Mouse (Mus musculus): Measurements from ENCODE around the gene Slc37a1.

The Slc37a1 gene

DNA sequence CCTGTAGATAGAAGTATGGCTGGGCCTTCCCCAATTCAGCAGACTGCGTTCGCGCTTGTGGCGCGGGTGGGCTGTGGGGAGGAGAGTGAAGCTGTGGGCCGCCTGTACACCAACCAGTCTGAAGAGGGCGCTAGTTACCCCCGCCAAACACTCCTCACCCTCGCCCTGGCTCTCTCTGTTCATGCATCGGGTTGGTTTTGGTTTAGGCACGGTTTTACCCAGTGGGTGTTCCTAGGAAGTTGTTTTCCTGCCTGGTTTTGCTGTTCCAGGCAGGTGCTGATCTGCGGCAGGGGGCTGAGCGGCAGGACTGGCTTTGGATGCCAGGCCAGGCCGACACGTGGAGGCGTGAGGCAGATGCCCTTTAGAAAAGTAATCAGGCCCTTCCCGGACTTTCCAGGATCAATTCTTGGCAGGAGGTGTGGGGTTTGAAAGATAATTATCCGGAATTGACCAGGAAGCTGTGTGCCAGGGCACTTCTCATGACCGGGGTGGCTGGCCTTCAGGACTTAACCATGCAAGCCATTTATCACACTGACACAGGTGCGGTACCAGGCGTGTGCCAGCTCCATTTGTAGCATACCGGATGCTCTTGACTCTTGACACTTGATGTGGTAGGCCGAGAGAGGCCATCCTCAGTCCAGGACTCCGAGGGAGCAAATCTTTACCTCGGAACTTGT, 8.8 kb downstream of the Slc37a1 start:
- no peak for DNase-seq

- peak; percentile 41 for DNase-seq
Measured at GRCm38 (mm10) chr17:31295892-31296781, 9.5 kb downstream of the Slc37a1 start.

DNA sequence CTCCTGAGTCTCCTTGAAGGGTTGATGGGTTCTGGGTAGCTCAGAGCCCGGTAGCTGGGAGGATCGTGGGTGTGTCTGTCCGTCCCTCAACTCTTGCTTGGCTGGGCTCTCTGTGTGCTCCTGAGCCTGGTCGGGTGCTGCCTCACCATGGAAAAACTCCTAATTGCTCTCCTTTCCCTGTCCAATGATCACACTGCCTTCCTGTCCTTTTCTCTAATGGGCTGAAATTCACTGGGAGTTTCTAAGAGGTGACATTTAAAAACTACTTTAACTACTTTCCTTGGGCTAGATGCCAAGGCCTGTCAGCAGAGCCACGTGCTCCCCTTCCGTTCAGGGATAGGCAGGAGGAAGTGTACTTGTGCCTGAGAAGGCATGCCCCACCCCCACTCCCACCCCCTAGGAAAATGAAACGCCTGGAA, 10.9 kb downstream of the Slc37a1 start:
- DNase-seq, result no peak

DNA sequence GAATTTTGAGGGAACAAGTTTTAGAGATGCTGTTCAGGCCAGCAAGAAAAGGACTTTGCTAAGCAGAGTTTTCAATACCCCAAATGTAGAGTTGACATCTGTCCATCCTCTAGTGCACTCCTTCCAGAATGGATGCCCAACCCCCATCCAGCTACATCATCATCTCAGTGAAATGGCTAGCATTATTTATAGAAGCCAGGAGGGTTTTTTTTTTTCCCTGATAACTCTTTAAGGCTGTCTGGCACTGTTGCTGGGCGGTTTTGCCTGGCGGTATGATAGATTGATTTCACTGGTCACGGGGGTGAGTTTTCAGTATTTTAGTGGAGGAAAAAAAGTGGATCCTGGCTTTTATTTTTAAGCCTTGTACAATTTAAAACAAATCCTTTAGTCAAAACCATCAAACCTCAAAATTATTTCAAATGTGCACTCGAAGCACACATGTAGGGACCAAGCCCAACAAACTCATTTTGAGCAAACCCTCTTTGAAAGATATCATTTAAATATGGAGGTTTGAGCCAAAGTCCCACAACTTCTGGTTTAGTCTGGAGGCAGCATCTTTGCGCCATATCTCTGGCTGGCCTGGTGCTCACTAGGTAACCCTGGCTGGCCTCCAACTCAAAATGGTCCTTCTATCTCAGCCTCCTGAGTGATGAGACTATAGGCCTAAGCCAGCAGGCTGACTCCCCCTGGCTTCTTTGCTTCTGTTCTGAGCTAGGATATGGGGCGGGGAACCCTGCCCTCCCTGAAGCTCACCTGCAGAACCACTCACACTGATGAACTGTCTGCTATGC, 12.0 kb downstream of the Slc37a1 start:
- no peak for DNase-seq

GRCm38 (mm10) chr17:31299981-31300380, 13.4 kb downstream of the Slc37a1 start:
- DNase-seq, result no peak

GRCm38 (mm10) chr17:31300736-31301135, 14.1 kb downstream of the Slc37a1 start:
- DNase-seq, result no peak

GRCm38 (mm10) chr17:31303401-31303800, 16.8 kb downstream of the Slc37a1 start:
- DNase-seq, result no peak

DNA sequence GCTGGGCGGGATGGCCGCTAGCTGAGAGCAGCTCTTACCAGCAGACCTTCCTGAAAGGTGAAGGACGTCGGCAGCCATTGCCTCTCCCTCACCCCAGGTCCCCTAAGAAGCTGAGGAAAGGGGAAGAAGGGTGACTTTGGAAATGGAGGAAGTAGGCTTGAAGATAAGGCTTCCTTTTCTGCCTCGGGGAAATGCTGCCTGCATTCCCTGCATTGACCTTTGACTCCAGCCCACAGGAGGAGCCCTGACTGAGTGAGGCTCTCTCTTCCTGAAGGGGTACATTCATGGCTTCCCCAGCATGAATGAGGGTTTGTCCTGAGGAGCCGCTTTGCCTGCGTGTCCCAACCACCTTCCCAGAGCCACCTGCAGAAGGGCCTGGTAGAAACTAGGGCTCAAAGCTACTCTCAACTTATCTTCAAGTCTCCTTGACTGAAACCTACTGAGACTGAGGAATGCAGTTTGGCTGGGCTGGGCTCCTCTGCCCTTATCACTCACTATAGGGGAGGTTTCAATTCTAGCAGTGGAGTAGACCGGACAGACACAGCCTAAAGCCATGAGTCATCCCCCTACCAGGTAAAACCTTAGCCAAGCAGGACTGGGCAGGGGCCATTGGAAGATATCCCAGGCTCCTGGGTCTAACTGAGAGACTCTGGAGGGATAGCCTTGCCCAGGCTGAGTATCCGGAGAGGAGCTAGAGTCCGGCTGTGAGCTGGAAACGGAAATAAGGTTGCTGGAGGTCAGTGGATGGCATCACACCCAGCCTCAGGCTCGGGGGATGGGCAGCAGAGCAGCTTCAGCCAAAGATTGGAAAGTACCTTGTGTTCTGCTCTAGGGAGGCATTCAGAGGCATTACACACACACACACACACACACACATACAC, 18.5 kb downstream of the Slc37a1 start:
- DNase-seq, result no peak

DNA sequence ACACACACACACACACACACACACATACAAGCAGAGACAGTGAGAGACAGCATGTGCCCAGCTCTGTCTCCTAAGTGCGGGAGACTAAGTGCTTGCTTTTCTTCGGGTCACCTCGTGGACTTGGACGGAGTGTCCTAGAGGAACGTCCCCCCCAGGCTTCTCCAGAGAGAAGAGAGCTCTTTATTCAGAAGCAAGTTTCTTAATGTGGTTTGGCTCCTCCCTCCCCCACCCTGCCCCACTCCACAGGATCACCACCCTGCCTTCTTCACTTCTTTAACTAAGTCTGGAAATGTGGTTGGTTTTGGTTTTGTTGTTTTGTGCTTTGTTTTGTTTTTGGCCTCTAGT, 19.2 kb downstream of the Slc37a1 start:
- DNase-seq, result no peak

- no peak for DNase-seq
Measured at GRCm38 (mm10) chr17:31307756-31308155, 21.2 kb downstream of the Slc37a1 start.

GRCm38 (mm10) chr17:31308291-31308816, 21.8 kb downstream of the Slc37a1 start:
- DNase-seq, result no peak

DNA sequence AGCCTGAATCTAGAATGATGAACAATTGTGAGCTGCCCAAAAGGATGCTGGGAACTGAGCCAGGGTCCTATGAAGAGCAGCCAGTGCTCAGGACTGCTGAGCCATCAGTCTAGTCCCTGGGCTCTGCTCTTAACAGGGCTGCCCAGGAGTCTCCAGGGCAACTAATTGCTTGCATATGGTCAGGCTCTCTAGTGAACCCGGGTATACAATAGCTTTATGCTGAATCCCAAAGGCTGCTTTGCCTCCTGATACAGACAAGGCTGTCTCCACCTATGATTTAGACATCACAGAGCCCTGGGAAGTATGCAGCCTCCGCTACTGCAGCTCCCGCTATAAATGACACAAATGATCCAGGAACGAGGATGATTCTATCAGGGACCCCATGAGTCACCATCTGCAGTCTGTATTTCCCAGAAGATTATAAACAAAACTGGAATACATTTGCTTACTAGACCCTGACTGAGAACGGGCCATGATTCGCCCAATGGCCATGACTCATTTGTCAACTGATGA, 22.7 kb downstream of the Slc37a1 start:
- DNase-seq, result no peak

GRCm38 (mm10) chr17:31311047-31311446, 24.5 kb downstream of the Slc37a1 start:
- DNase-seq, result no peak

DNA sequence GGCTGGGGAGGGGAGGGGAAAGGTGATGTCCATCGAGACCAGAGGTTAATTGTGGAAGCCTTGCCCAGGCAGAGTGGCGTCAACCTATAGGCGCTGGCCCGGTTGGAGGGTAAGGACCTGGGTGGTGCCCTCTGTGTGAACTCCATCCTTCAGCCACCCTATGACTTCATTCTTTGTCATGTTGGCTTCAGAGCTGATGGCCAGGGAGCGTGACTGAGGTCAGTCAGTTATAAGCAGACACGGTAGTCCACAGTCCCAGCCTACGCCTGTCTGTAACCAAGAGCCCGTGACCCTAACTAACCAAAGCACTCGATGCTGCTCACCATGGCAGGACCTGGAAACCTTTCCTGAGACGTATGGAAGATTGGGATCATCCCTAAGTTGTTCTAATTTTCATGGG, 26.1 kb downstream of the Slc37a1 start:
- DNase-seq, result no peak

DNA sequence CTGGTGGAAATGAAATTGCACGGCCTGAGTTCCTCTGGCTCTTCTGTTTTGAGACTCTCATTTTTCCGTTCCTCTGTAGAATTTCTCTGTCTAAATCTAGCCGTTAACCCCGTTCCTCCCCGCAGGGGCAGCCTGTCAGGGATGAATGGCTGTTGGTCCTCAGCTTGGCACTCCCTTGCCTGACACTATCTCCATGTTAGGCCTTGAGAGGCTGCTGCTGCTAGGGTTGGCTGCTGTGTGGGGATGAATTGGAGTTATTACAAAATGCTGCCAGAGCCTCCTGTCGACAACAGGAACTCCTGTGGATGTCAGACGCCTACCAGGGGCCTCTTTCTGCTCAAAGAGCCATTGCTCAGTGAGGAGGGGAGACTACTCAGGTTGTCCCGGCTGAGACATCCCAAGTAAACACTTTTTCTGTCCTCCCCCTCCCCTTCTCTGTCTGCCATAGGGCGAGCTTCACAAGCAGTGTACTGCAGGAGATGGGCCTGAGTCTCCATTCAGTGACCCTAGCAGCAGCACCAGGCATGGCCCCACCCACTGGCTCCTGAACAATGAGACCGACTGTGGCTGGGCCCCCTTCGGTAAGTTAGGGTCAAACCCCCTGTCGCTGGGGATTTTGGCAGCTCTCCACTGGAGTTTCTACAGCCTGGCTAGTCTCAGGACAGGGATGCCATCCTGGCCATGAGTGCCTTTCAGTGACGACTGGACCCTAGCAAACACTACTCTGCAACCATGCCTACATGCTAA, 28.6 kb downstream of the Slc37a1 start:
- DNase-seq, result no peak

GRCm38 (mm10) chr17:31315993-31316392, 29.4 kb downstream of the Slc37a1 start:
- DNase-seq, result no peak

DNA sequence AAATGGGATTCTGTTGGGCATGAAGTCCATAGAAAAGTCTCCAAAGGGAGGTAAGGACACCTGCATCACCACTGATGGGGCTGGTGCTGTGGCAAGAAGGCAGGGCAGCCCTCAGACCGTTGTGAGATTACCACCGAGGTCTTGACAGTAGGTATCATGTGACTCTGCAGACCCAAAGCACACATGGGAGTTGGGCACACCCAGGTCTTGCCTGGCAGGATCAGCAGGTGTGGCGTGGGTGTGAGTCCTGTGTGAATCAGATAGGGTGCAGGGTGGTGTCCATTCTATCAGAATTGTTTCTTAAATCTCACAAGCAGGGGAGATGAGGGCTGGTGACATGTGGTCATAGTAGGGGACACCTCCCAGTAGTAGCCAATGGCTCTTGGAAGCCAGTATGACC, 30.4 kb downstream of the Slc37a1 start:
- no peak for DNase-seq

DNA sequence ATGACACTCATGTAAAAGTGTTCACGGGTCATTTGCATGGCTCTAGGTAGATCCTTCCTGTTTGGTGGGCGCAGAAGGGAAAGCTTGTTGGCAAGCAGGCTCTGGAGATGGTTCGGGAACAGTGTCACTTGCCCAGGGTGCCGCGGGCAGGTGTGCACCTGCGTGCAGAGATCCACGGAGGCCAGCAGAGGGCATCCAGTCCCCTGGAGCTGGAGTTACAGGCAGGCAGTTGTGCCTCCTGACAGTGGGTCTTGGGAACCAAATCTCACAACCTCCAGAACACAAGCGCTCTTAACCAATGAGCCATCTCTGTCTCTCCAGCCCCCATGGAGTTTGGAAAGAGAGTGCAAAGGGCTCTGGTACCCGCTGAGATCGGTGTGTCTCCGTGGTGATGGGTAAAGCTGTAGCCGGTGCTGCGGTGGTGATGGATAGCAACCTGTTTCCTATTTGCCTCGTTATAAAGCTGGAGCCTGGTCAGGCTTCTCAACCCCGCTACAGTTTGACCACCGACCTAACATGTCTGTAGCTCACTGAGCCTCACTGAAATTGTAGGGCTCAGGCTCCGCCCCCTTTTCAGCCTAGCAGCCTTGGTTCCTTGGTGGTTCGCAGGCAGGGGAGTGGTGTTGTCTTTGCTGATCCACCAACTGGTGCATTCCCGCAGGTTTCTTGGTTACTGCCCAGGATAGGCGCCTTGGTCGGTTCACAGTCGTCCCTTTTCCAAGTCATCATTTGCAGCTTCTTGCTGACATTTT, 31.1 kb downstream of the Slc37a1 start:
- DNase-seq, result no peak

GRCm38 (mm10) chr17:31318906-31319767, 32.5 kb downstream of the Slc37a1 start:
- no peak for DNase-seq

All from cerebellum, adult 11 months (tissue).